Mouse (Mus musculus): Measurements from ENCODE around the gene Neurl1a. TPM values are rescaled to one million over a fixed set of nuclear protein-coding genes. Genes with fewer than 3 reads are reported as not detected.

Gene Neurl1a
- polyA plus RNA-seq, 1 experiment from 2014 or later: 2.7 TPM

GRCm38 (mm10) chr19:47240957-47241356 lies 62.3 kb downstream of the Neurl1a start:
- H3K36me3 ChIP-seq (ENCODE audit: insufficient read depth, low read length): no peaks in the 10 kb centered on the region
- H3K9ac ChIP-seq (ENCODE audit: low read depth, low read length): no peak overlapping the region
- H3K27ac ChIP-seq: no peak overlapping the region
- no peaks in the 10 kb centered on the region for H3K9me3 ChIP-seq (replicated peaks; ENCODE audit: low read length)
- no peak overlapping the region for H3K4me2 ChIP-seq (ENCODE audit: low read length)
- no peak for TF ChIP-seq CTCF (IDR thresholded peaks at IDR 0.05; ENCODE audit: low read depth)
- no peak overlapping the region for H3K4me3 ChIP-seq (replicated peaks; ENCODE audit: low read depth, low read length)
- H3K27me3 ChIP-seq (ENCODE audit: insufficient read depth, low read length): no peaks in the 10 kb centered on the region
- DNase-seq (ENCODE audit: low spot score): no peak
- no peak for ATAC-seq (replicated peaks; ENCODE audit: low FRiP score, low read depth)
- WGBS: 74% methylated on average over 7 of the region's 7 CpGs
- no peaks in the 10 kb centered on the region for H3K4me1 ChIP-seq (replicated peaks; ENCODE audit: insufficient read depth, low read length)

- DNase-seq (ENCODE audit: low spot score) (no peak), ATAC-seq (replicated peaks; ENCODE audit: low FRiP score, low read depth) (no peak)
- TF ChIP-seq CTCF (IDR thresholded peaks at IDR 0.05; ENCODE audit: low read depth): no peak
- WGBS: 77% methylated on average over 4 of the region's 4 CpGs
- no peaks in the 10 kb centered on the region for H3K4me1 ChIP-seq (replicated peaks; ENCODE audit: insufficient read depth, low read length)
- H3K4me2 ChIP-seq (ENCODE audit: low read length): no peak overlapping the region
- H3K9ac ChIP-seq (ENCODE audit: low read depth, low read length): no peak overlapping the region
- no peak overlapping the region for H3K4me3 ChIP-seq (replicated peaks; ENCODE audit: low read depth, low read length)
- no peaks in the 10 kb centered on the region for H3K27me3 ChIP-seq (ENCODE audit: insufficient read depth, low read length)
- no peak overlapping the region for H3K27ac ChIP-seq
- no peaks in the 10 kb centered on the region for H3K36me3 ChIP-seq (ENCODE audit: insufficient read depth, low read length)
- no peaks in the 10 kb centered on the region for H3K9me3 ChIP-seq (replicated peaks; ENCODE audit: low read length)
Observed at GRCm38 (mm10) chr19:47242227-47242626, 63.6 kb downstream of the Neurl1a start.

DNA sequence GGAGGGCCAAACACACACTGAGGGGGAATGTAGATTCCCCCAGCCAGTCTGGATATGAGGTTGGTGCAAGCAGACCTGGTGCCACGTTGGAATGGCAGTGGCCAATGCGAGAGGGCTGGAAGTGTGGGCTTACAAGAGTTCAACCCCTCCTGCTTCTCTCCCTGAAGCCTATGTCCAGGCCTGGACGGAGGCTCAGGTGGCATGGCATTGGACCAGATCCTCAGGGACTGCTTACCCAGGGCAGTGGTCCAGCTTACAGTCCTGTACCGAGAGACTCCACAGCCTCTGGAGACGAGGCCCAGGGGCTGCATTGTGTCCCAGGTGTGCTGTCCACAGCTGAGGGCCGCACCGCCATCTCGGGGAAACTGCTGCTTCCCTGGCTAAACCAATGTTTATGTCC lies 66.9 kb downstream of the Neurl1a start:
- WGBS: 75% methylated on average over 8 of the region's 8 CpGs
- Histone ChIP-seq H3K9ac (ENCODE audit: low read depth, low read length) (no peak overlapping the region), H3K4me1 (replicated peaks; ENCODE audit: insufficient read depth, low read length) (no peaks in the 10 kb centered on the region), H3K9me3 (replicated peaks; ENCODE audit: low read length) (no peaks in the 10 kb centered on the region), H3K4me2 (ENCODE audit: low read length) (no peak overlapping the region), H3K4me3 (replicated peaks; ENCODE audit: low read depth, low read length) (no peak overlapping the region), H3K27ac (no peak overlapping the region), H3K36me3 (ENCODE audit: insufficient read depth, low read length) (no peaks in the 10 kb centered on the region), H3K27me3 (ENCODE audit: insufficient read depth, low read length) (no peaks in the 10 kb centered on the region)
- DNase-seq (ENCODE audit: low spot score) (no peak), ATAC-seq (replicated peaks; ENCODE audit: low FRiP score, low read depth) (no peak)
- TF ChIP-seq CTCF (IDR thresholded peaks at IDR 0.05; ENCODE audit: low read depth): no peak

GRCm38 (mm10) chr19:47247791-47248190 lies 69.2 kb downstream of the Neurl1a start:
- DNase-seq (ENCODE audit: low spot score) (no peak), ATAC-seq (replicated peaks; ENCODE audit: low FRiP score, low read depth) (peak; percentile 43; the same call in 1 of the 2 replicates)
- Histone ChIP-seq H3K4me3 (replicated peaks; ENCODE audit: low read depth, low read length) (no peak overlapping the region), H3K9me3 (replicated peaks; ENCODE audit: low read length) (no peaks in the 10 kb centered on the region), H3K36me3 (ENCODE audit: insufficient read depth, low read length) (no peaks in the 10 kb centered on the region), H3K4me1 (replicated peaks; ENCODE audit: insufficient read depth, low read length) (no peaks in the 10 kb centered on the region), H3K27ac (no peak overlapping the region), H3K9ac (ENCODE audit: low read depth, low read length) (0 out of 2 replicates have a peak overlapping the region, but pooled peaks have one; percentile 27), H3K4me2 (ENCODE audit: low read length) (no peak overlapping the region), H3K27me3 (ENCODE audit: insufficient read depth, low read length) (peaks cover 8% of the 10 kb centered on the region; the same call in 1 of the 2 replicates)
- WGBS: 14% methylated on average over 11 of the region's 11 CpGs
- TF ChIP-seq CTCF (IDR thresholded peaks at IDR 0.05; ENCODE audit: low read depth): no peak

- WGBS: 62% methylated on average over 7 of the region's 7 CpGs
- Histone ChIP-seq H3K4me1 (replicated peaks; ENCODE audit: insufficient read depth, low read length) (peaks cover 4% of the 10 kb centered on the region; the same call in 1 of the 2 replicates), H3K4me2 (ENCODE audit: low read length) (no peak overlapping the region), H3K4me3 (replicated peaks; ENCODE audit: low read depth, low read length) (no peak overlapping the region), H3K9ac (ENCODE audit: low read depth, low read length) (no peak overlapping the region), H3K27ac (no peak overlapping the region), H3K9me3 (replicated peaks; ENCODE audit: low read length) (no peaks in the 10 kb centered on the region), H3K27me3 (ENCODE audit: insufficient read depth, low read length) (peaks cover 12% of the 10 kb centered on the region), H3K36me3 (ENCODE audit: insufficient read depth, low read length) (no peaks in the 10 kb centered on the region)
- no peak for DNase-seq (ENCODE audit: low spot score)
- ATAC-seq (replicated peaks; ENCODE audit: low FRiP score, low read depth): no peak
- no peak for TF ChIP-seq CTCF (IDR thresholded peaks at IDR 0.05; ENCODE audit: low read depth)
Observed at GRCm38 (mm10) chr19:47248296-47248695, 69.7 kb downstream of the Neurl1a start.

GRCm38 (mm10) chr19:47248906-47249568 lies 70.4 kb downstream of the Neurl1a start:
- WGBS: 45% methylated on average over 16 of the region's 16 CpGs
- no peak for TF ChIP-seq CTCF (IDR thresholded peaks at IDR 0.05; ENCODE audit: low read depth)
- H3K27me3 ChIP-seq (ENCODE audit: insufficient read depth, low read length): peaks cover 20% of the 10 kb centered on the region
- H3K9ac ChIP-seq (ENCODE audit: low read depth, low read length): no peak overlapping the region
- no peaks in the 10 kb centered on the region for H3K9me3 ChIP-seq (replicated peaks; ENCODE audit: low read length)
- H3K4me3 ChIP-seq (replicated peaks; ENCODE audit: low read depth, low read length): no peak overlapping the region
- DNase-seq (ENCODE audit: low spot score): peak; percentile 41
- no peak overlapping the region for H3K4me2 ChIP-seq (ENCODE audit: low read length)
- H3K36me3 ChIP-seq (ENCODE audit: insufficient read depth, low read length): no peaks in the 10 kb centered on the region
- no peak overlapping the region for H3K27ac ChIP-seq
- ATAC-seq (replicated peaks; ENCODE audit: low FRiP score, low read depth): no peak
- H3K4me1 ChIP-seq (replicated peaks; ENCODE audit: insufficient read depth, low read length): peaks cover 6% of the 10 kb centered on the region; the same call in 1 of the 2 replicates
